Comparison of ENCODE assay signal across 19 mouse cellular contexts in the genomic region with DNA sequence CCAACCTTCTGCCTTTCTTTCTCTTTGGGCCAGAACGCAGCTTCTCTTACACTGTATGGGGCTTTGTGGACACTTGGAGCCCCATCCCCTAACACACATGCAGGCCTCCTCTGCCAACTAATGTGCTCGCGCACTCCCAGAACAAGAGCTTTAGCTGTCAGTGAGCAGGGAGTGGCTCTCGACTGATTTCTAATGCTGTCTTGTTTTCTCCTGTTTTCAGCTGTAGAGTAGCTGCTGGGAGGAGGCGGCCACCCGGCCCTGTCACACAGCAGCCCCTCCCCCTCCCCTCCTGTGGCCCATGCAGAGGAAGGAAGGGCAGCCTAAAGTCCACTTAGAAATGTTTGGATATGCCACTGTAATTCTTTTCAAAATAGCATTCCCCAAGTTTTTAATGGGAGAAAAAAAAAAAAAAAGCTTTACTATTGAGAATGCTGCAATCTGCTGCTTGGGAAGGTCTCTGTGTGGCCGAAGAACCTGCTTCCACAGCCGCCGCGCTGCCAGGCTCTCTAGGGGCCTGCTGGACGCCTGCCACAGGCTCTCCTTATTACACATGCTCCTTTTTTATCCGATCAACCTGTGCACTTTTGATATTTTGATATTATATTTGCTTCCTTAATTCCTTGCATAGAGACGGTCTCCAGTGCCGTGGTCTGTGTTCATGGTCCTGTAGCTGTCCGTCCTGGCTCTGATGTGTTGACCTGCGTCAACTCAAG. TPM values are rescaled to one million over a fixed set of nuclear protein-coding genes. Genes with fewer than 3 reads are reported as not detected.
DNase-seq lines count a peak whose midpoint lies in the region; ATAC-seq and TF ChIP-seq lines count a peak whose summit lies in the region.
"Had no signal": no experiment of that assay in that cellular context is flagged by ENCODE, and none has a peak within 500 bp of the region (broad histone marks: within the 10 kb centered on the region; RNA-seq: fewer than 3 reads in every experiment).

No protein-coding gene starts in this region.

- DNase-seq in heart, adult 2 months = no peak
- no peak for DNase-seq in layer of hippocampus, adult 2 months (ENCODE audit: low spot score in 2 of 2)
- DNase-seq in layer of hippocampus, adult 8-10 months (ENCODE audit: low spot score in 2 of 2) = no peak
- DNase-seq in neural tube, embryonic 10.5 days (ENCODE audit: extremely low spot score, low spot score) = no peak
- no peak for DNase-seq in cerebellum, postnatal 10 days
- DNase-seq: cerebellum, adult 11 months; cerebellum, postnatal 25 days; gastrocnemius, postnatal 25 days; liver, postnatal 0 days; right cerebral cortex, adult 18-20 months had no signal

- TF ChIP-seq CTCF in heart, adult 2 months (IDR thresholded peaks at IDR 0.05) = no peak
- TF ChIP-seq CTCF in layer of hippocampus, adult 2 months (conservative IDR thresholded peaks at IDR 0.05) = no peak

- H3K27me3 ChIP-seq in heart, embryonic 13.5 days (replicated peaks) = no peaks in the 10 kb centered on the region
- H3K27me3 ChIP-seq in heart, adult 2 months (ENCODE audit: control insufficient read depth, insufficient read depth, low read length) = no peaks in the 10 kb centered on the region
- no peaks in the 10 kb centered on the region for H3K27me3 ChIP-seq in neural tube, embryonic 13.5 days
- H3K27me3 ChIP-seq: limb, embryonic 13.5 days; megakaryocyte, embryonic 14.5 days; midbrain, embryonic 15.5 days; Patski had no signal

- intact Hi-C loops in heart, adult 2 months (cut with DNase I) = loop anchor here (10.0 kb wide), 1 partner anchor 170 kb away; a partner anchor contains a TSS

- no peaks in the 10 kb centered on the region for H3K79me2 ChIP-seq in heart, adult 2 months (replicated peaks; ENCODE audit: control insufficient read depth, insufficient read depth, low read length)

- WGBS in heart, embryonic 13.5 days = 80% methylated on average over 16 of the region's 16 CpGs
- WGBS in heart, adult 2 months = 65% methylated on average over 16 of the region's 16 CpGs
- 83% methylated on average over 16 of the region's 16 CpGs for WGBS in neural tube, embryonic 13.5 days

- no peak overlapping the region for H3K4me2 ChIP-seq in heart, embryonic 13.5 days
- no peak overlapping the region for H3K4me2 ChIP-seq in neural tube, embryonic 13.5 days
- H3K4me2 ChIP-seq: limb, embryonic 13.5 days; midbrain, embryonic 15.5 days had no signal

- ATAC-seq in heart, embryonic 13.5 days (ENCODE audit: extremely low read depth, insufficient number of reproducible peaks, low FRiP score, low TSS enrichment) = no peak
- ATAC-seq in neural tube, embryonic 13.5 days (ENCODE audit: low read depth) = no peak
- ATAC-seq: activated CD4-positive, CD25-positive, alpha-beta regulatory T cell, adult 4 months; inflammation-experienced regulatory T-cells, adult 6 months; liver, postnatal 0 days; midbrain, embryonic 15.5 days; Patski had no signal

- TF ChIP-seq EP300 in heart, adult 2 months (IDR thresholded peaks at IDR 0.05; ENCODE audit: insufficient read depth, low read depth, low read length) = no peak

- H3K27ac ChIP-seq in heart, embryonic 13.5 days (replicated peaks) = peak overlapping the region; percentile 56
- no peak overlapping the region for H3K27ac ChIP-seq in heart, adult 2 months
- peak overlapping the region; percentile 37; the same call in 1 of the 2 replicates for H3K27ac ChIP-seq in layer of hippocampus, adult 2 months
- 0 out of 2 replicates have a peak overlapping the region, but pooled peaks have one; percentile 46 for H3K27ac ChIP-seq in neural tube, embryonic 13.5 days (replicated peaks)
- H3K27ac ChIP-seq: hindbrain, embryonic 10.5 days; limb, embryonic 13.5 days; midbrain, embryonic 15.5 days had no signal

- H3K4me1 ChIP-seq in heart, embryonic 13.5 days = peaks cover 12% of the 10 kb centered on the region
- H3K4me1 ChIP-seq in heart, adult 2 months (ENCODE audit: control insufficient read depth, insufficient read depth, low read length) = peaks cover 8% of the 10 kb centered on the region
- H3K4me1 ChIP-seq in neural tube, embryonic 13.5 days (replicated peaks) = 0 out of 2 replicates have a peak, but pooled peaks cover 15% of the 10 kb centered on the region
- H3K4me1 ChIP-seq: hindbrain, embryonic 10.5 days; limb, embryonic 13.5 days; midbrain, embryonic 15.5 days had no signal

- H3K9me3 ChIP-seq in heart, embryonic 13.5 days = no peaks in the 10 kb centered on the region
- H3K9me3 ChIP-seq in neural tube, embryonic 13.5 days = no peaks in the 10 kb centered on the region
- H3K9me3 ChIP-seq: hindbrain, embryonic 10.5 days; limb, embryonic 13.5 days; megakaryocyte, embryonic 14.5 days; midbrain, embryonic 15.5 days had no signal

- no peak for TF ChIP-seq POLR2A in heart, adult 2 months (IDR thresholded peaks at IDR 0.05; ENCODE audit: insufficient read depth, low read depth, low read length)

- H3K4me3 ChIP-seq in heart, embryonic 13.5 days = no peak overlapping the region
- no peak overlapping the region for H3K4me3 ChIP-seq in heart, adult 2 months
- no peak overlapping the region for H3K4me3 ChIP-seq in layer of hippocampus, adult 2 months
- no peak overlapping the region for H3K4me3 ChIP-seq in neural tube, embryonic 13.5 days
- H3K4me3 ChIP-seq: hindbrain, embryonic 10.5 days; limb, embryonic 13.5 days; megakaryocyte, embryonic 14.5 days; midbrain, embryonic 15.5 days had no signal

- H3K36me3 ChIP-seq in heart, embryonic 13.5 days = peaks cover 84% of the 10 kb centered on the region
- H3K36me3 ChIP-seq in heart, adult 2 months (ENCODE audit: control insufficient read depth, insufficient read depth, low read length) = no peaks in the 10 kb centered on the region; the same call in 1 of the 2 replicates
- H3K36me3 ChIP-seq in neural tube, embryonic 13.5 days = peaks cover 81% of the 10 kb centered on the region

- H3K9ac ChIP-seq in heart, embryonic 13.5 days = no peak overlapping the region
- H3K9ac ChIP-seq in heart, adult 2 months (ENCODE audit: low read depth, low read length) = no peak overlapping the region
- H3K9ac ChIP-seq in neural tube, embryonic 13.5 days = no peak overlapping the region
- H3K9ac ChIP-seq: limb, embryonic 13.5 days; liver, postnatal 0 days; midbrain, embryonic 15.5 days had no signal

RNA-seq across cellular contexts. Expression of a gene that starts 36.1 kb away (rescaled TPM):
- polyA plus RNA-seq in heart, embryonic 13.5 days (2015; fragmentation: Nextera tagmentation; extraction: Ambion mirVana) = 11.5 and 12.5 TPM in 2 replicates
- 1 to 10 TPM; 6.7 to 7.3 TPM for total RNA-seq in heart, adult 2 months (2021)
- polyA plus RNA-seq in heart, adult 2 months (2012; rRNA removed) = 4.3 and 6.9 TPM in 2 replicates
- 10 to 100 TPM; 33.1 to 41.0 TPM for total RNA-seq in layer of hippocampus, adult 2 months (2021)
- 10 to 100 TPM; 27.6 to 32.1 (median 30.7) TPM for total RNA-seq in layer of hippocampus, adult 8-10 months (2022)
- polyA plus RNA-seq in neural tube, embryonic 13.5 days (2015; fragmentation: Nextera tagmentation; extraction: Ambion mirVana) = 12.5 and 13.4 TPM in 2 replicates

RNA-seq across cellular contexts. Expression of a gene that starts 43.5 kb away (rescaled TPM):
- 38.7 and 40.6 TPM in 2 replicates for polyA plus RNA-seq in heart, embryonic 13.5 days (2015; fragmentation: Nextera tagmentation; extraction: Ambion mirVana)
- total RNA-seq in heart, adult 2 months (2021) = 10 to 100 TPM; 72.4 to 77.6 TPM
- 44.5 and 64.2 TPM in 2 replicates for polyA plus RNA-seq in heart, adult 2 months (2012; rRNA removed)
- 10 to 100 TPM; 55.2 to 55.3 TPM for total RNA-seq in layer of hippocampus, adult 2 months (2021)
- total RNA-seq in layer of hippocampus, adult 8-10 months (2022) = 10 to 100 TPM; 46.0 to 58.0 (median 50.2) TPM
- polyA plus RNA-seq in neural tube, embryonic 13.5 days (2015; fragmentation: Nextera tagmentation; extraction: Ambion mirVana) = 35.4 and 35.9 TPM in 2 replicates
